Mouse (Mus musculus) liver, adult 2 months (tissue): ENCODE measurements around the gene Glis3.

Source experiments
- CTCF ChIP-seq: fragments of 200-500 bp; IDR thresholded peaks from 2 replicates; pipeline ENCODE4 v1.5.1; 2011; ENCODE audit warnings: low read depth, low read length, control low read depth
- POLR2A ChIP-seq: fragments of 200-500 bp; IDR thresholded peaks from 2 replicates; pipeline ENCODE4 v1.6.1; 2011; ENCODE audit warnings: low read length, control low read depth; ENCODE audit not compliant: insufficient read depth; ENCODE audit errors: extremely low read depth

- no peak for TF ChIP-seq CTCF
- TF ChIP-seq POLR2A = no peak
Observed at GRCm38 (mm10) chr19:28273946-28274345, 405.9 kb downstream of the Glis3 start.
